Mouse (Mus musculus) gastrocnemius, postnatal 10 days (tissue): ENCODE data around the gene Gm21891. TPM values are rescaled to one million over a fixed set of nuclear protein-coding genes. Genes with fewer than 3 reads are reported as not detected.
"Not testable (repeated sequence)": the region's sequence is repeated elsewhere in the genome, so short reads cannot be mapped to it uniquely, and the experiment has no call there.

Source experiments
- DNase-seq: peaks from one replicate; pipeline ENCODE4 v3.0.0; 2021; ENCODE audit warnings: mixed read lengths
- long read RNA-seq, 2 experiments: library from polyadenylated mRNA; stranded (forward); transcript quantifications; one replicate each; pipeline ENCODE4 v2.0.0; 2021
- total RNA-seq, 2 experiments: library from RNA; stranded (reverse); gene quantifications; 2 replicates each; pipeline ENCODE4 v1.2.3; 2021

The Gm21891 gene
- total RNA-seq, result not detected
- long read RNA-seq, experiment 1, result 0 reads
- long read RNA-seq, experiment 2, result 0 reads

GRCm38 (mm10) chrY:13133392-13133791, at the start of gene Gm21891:
TSS of gene Gm21891 (minus strand) at chrY:13133492.
- DNase-seq, result not testable (repeated sequence)

- DNase-seq, result not testable (repeated sequence)
These were observed 28.4 kb upstream of the Gm21891 start, which contains the start of gene Gm21425 for GRCm38 (mm10) chrY:13161668-13162067. TSS of gene Gm21425 (plus strand) at chrY:13161968.

Other genes starting within 250 kb of the Gm21891 start
- not detected for gene Gm20807, start 90.6 kb downstream of the Gm21891 start, total RNA-seq
- gene Gm21425, start 28.5 kb upstream of the Gm21891 start, total RNA-seq, result not detected
- gene Gm21828, start 90.4 kb upstream of the Gm21891 start, total RNA-seq, result not detected
- gene Gm21440, start 118.9 kb upstream of the Gm21891 start, total RNA-seq, result not detected
- not detected for gene Gm21454, start 119.0 kb upstream of the Gm21891 start, total RNA-seq
- not detected for gene Gm21725, start 215.6 kb upstream of the Gm21891 start, total RNA-seq